In the genomic region with DNA sequence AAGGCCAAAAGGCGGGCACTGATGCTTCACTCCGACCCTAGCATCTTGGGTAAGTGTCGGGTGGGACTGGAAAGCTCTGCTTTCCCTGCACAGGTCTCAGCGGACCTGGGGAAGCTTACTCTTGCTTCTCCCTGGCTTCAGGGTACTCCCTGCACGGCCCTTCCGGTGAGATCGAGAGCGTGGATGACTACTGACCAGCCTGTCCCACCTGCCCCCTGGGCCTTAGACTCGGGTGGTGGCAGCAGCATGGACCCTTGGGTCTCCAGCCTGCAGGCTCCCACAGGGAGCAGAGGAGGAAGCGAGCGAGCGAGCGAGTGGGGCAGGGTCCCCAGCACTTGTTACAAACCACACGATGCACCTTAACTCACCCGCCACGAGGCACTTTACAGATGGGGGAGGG, we compare ENCODE assay signal across 13 mouse cellular contexts. TPM values are rescaled to one million over a fixed set of nuclear protein-coding genes. Genes with fewer than 3 reads are reported as not detected.
DNase-seq lines count a peak whose midpoint lies in the region; ATAC-seq lines count a peak whose summit lies in the region.
"Had no signal": no experiment of that assay in that cellular context is flagged by ENCODE, and none has a peak within 500 bp of the region (broad histone marks: within the 10 kb centered on the region; RNA-seq: fewer than 3 reads in every experiment).

No protein-coding gene starts in this region.

- no peak for ATAC-seq in forebrain, embryonic 12.5 days (ENCODE audit: low FRiP score)
- no peak for ATAC-seq in forebrain, embryonic 11.5 days (replicated peaks; ENCODE audit: low FRiP score)
- no peak for ATAC-seq in limb, embryonic 13.5 days (ENCODE audit: low FRiP score, low read depth)

- no peak overlapping the region for H3K9ac ChIP-seq in forebrain, embryonic 12.5 days
- no peak overlapping the region for H3K9ac ChIP-seq in forebrain, embryonic 11.5 days (ENCODE audit: low read length)
- no peak overlapping the region for H3K9ac ChIP-seq in limb, embryonic 13.5 days

- H3K4me3 ChIP-seq in forebrain, embryonic 12.5 days (replicated peaks), result no peak overlapping the region
- H3K4me3 ChIP-seq in forebrain, embryonic 11.5 days (ENCODE audit: low read depth, low read length), result no peak overlapping the region
- no peak overlapping the region for H3K4me3 ChIP-seq in embryonic facial prominence, embryonic 10.5 days
- no peak overlapping the region for H3K4me3 ChIP-seq in limb, embryonic 13.5 days

- no peak overlapping the region for H3K4me2 ChIP-seq in forebrain, embryonic 12.5 days
- H3K4me2 ChIP-seq in forebrain, embryonic 11.5 days (ENCODE audit: low read depth, low read length, severe bottlenecking), result no peak overlapping the region
- no peak overlapping the region for H3K4me2 ChIP-seq in limb, embryonic 13.5 days (replicated peaks)

- peaks cover 39% of the 10 kb centered on the region for H3K4me1 ChIP-seq in forebrain, embryonic 12.5 days
- H3K4me1 ChIP-seq in forebrain, embryonic 11.5 days (replicated peaks; ENCODE audit: control insufficient read depth, insufficient read depth, low read length), result peaks cover 10% of the 10 kb centered on the region
- peaks cover 44% of the 10 kb centered on the region for H3K4me1 ChIP-seq in embryonic facial prominence, embryonic 10.5 days
- peaks cover 34% of the 10 kb centered on the region for H3K4me1 ChIP-seq in limb, embryonic 13.5 days

- no peak for DNase-seq in forebrain, embryonic 11.5 days (ENCODE audit: low spot score)
- peak; percentile 18 for DNase-seq in kidney, postnatal 10 days
- DNase-seq in kidney, postnatal 4 days, result no peak
- DNase-seq in embryonic facial prominence, embryonic 10.5 days (ENCODE audit: low spot score), result no peak
- DNase-seq in embryo, embryonic 9.5 days (ENCODE audit: extremely low spot score), result no peak
- DNase-seq in urinary bladder, postnatal 10 days (ENCODE audit: low spot score), result no peak
- DNase-seq: cerebellum, adult 11 months; gastrocnemius, postnatal 36 days; thymus, postnatal 25 days had no signal

- no peaks in the 10 kb centered on the region for H3K27me3 ChIP-seq in forebrain, embryonic 12.5 days
- no peaks in the 10 kb centered on the region for H3K27me3 ChIP-seq in forebrain, embryonic 11.5 days (ENCODE audit: control insufficient read depth, insufficient read depth, low read length)
- no peaks in the 10 kb centered on the region for H3K27me3 ChIP-seq in embryonic facial prominence, embryonic 10.5 days (replicated peaks; ENCODE audit: low read depth, poor library complexity, severe bottlenecking)
- no peaks in the 10 kb centered on the region for H3K27me3 ChIP-seq in limb, embryonic 13.5 days

- WGBS in forebrain, embryonic 12.5 days, result 76% methylated on average over 16 of the region's 16 CpGs
- WGBS in forebrain, embryonic 11.5 days, result 75% methylated on average over 16 of the region's 16 CpGs
- 82% methylated on average over 16 of the region's 16 CpGs for WGBS in embryonic facial prominence, embryonic 10.5 days
- WGBS in limb, embryonic 13.5 days, result 73% methylated on average over 16 of the region's 16 CpGs

- peaks cover 95% of the 10 kb centered on the region for H3K36me3 ChIP-seq in forebrain, embryonic 12.5 days (replicated peaks)
- H3K36me3 ChIP-seq in forebrain, embryonic 11.5 days (ENCODE audit: control insufficient read depth, insufficient read depth, low read length), result peaks cover 35% of the 10 kb centered on the region
- H3K36me3 ChIP-seq in embryonic facial prominence, embryonic 10.5 days (replicated peaks), result peaks cover 99% of the 10 kb centered on the region
- peaks cover 92% of the 10 kb centered on the region for H3K36me3 ChIP-seq in limb, embryonic 13.5 days

- peak overlapping the region; percentile 66 for H3K27ac ChIP-seq in forebrain, embryonic 12.5 days
- no peak overlapping the region for H3K27ac ChIP-seq in forebrain, embryonic 11.5 days (ENCODE audit: low read depth, low read length)
- H3K27ac ChIP-seq in embryonic facial prominence, embryonic 10.5 days (replicated peaks), result peak overlapping the region; percentile 44; the same call in 1 of the 2 replicates
- H3K27ac ChIP-seq in limb, embryonic 13.5 days, result 0 out of 2 replicates have a peak overlapping the region, but pooled peaks have one; percentile 15

- no peaks in the 10 kb centered on the region for H3K9me3 ChIP-seq in forebrain, embryonic 12.5 days
- H3K9me3 ChIP-seq in forebrain, embryonic 11.5 days (ENCODE audit: control insufficient read depth, low read length), result no peaks in the 10 kb centered on the region
- no peaks in the 10 kb centered on the region for H3K9me3 ChIP-seq in embryonic facial prominence, embryonic 10.5 days
- no peaks in the 10 kb centered on the region for H3K9me3 ChIP-seq in limb, embryonic 13.5 days

RNA-seq across cellular contexts. Expression of a gene that starts 7.2 kb away (rescaled TPM):
- 18.7 TPM in 2 replicates for polyA plus RNA-seq in forebrain, embryonic 12.5 days (2016; fragmentation: Nextera tagmentation; extraction: Ambion mirVana)
- 14.0 and 14.9 TPM in 2 replicates for polyA plus RNA-seq in forebrain, embryonic 11.5 days (2014; fragmentation: Nextera tagmentation; extraction: Ambion mirVana)
- polyA plus RNA-seq in embryonic facial prominence, embryonic 10.5 days (2016; fragmentation: Nextera tagmentation; extraction: Ambion mirVana), result 15.2 and 15.3 TPM in 2 replicates
- polyA plus RNA-seq in limb, embryonic 13.5 days (2015; fragmentation: Nextera tagmentation; extraction: Ambion mirVana), result 16.1 and 16.7 TPM in 2 replicates

RNA-seq across cellular contexts. Expression of a gene that starts 7.5 kb away (rescaled TPM):
- polyA plus RNA-seq in forebrain, embryonic 12.5 days (2016; fragmentation: Nextera tagmentation; extraction: Ambion mirVana), result 0.38 and 0.47 TPM in 2 replicates
- polyA plus RNA-seq in forebrain, embryonic 11.5 days (2014; fragmentation: Nextera tagmentation; extraction: Ambion mirVana), result 0.40 and 0.84 TPM in 2 replicates
- 2.1 and 2.3 TPM in 2 replicates for polyA plus RNA-seq in embryonic facial prominence, embryonic 10.5 days (2016; fragmentation: Nextera tagmentation; extraction: Ambion mirVana)
- 0.78 and 0.86 TPM in 2 replicates for polyA plus RNA-seq in limb, embryonic 13.5 days (2015; fragmentation: Nextera tagmentation; extraction: Ambion mirVana)
- polyA plus RNA-seq: heart, postnatal 0 days; intestine, postnatal 0 days had no signal

RNA-seq across cellular contexts. Expression of a gene that starts 7.8 kb away (rescaled TPM):
- 411 and 417 TPM in 2 replicates for polyA plus RNA-seq in forebrain, embryonic 12.5 days (2016; fragmentation: Nextera tagmentation; extraction: Ambion mirVana)
- 410 and 508 TPM in 2 replicates for polyA plus RNA-seq in forebrain, embryonic 11.5 days (2014; fragmentation: Nextera tagmentation; extraction: Ambion mirVana)
- polyA plus RNA-seq in embryonic facial prominence, embryonic 10.5 days (2016; fragmentation: Nextera tagmentation; extraction: Ambion mirVana), result 276 and 281 TPM in 2 replicates
- 343 and 352 TPM in 2 replicates for polyA plus RNA-seq in limb, embryonic 13.5 days (2015; fragmentation: Nextera tagmentation; extraction: Ambion mirVana)

RNA-seq across cellular contexts. Expression of a gene that starts 23.2 kb away (rescaled TPM):
- polyA plus RNA-seq in forebrain, embryonic 12.5 days (2016; fragmentation: Nextera tagmentation; extraction: Ambion mirVana), result 61.6 and 62.1 TPM in 2 replicates
- polyA plus RNA-seq in forebrain, embryonic 11.5 days (2014; fragmentation: Nextera tagmentation; extraction: Ambion mirVana), result 55.9 and 62.4 TPM in 2 replicates
- polyA plus RNA-seq in embryonic facial prominence, embryonic 10.5 days (2016; fragmentation: Nextera tagmentation; extraction: Ambion mirVana), result 55.3 and 59.9 TPM in 2 replicates
- polyA plus RNA-seq in limb, embryonic 13.5 days (2015; fragmentation: Nextera tagmentation; extraction: Ambion mirVana), result 48.4 and 54.0 TPM in 2 replicates

RNA-seq across cellular contexts. Expression of a gene that starts 27.8 kb away (rescaled TPM):
- 76.1 and 80.3 TPM in 2 replicates for polyA plus RNA-seq in forebrain, embryonic 12.5 days (2016; fragmentation: Nextera tagmentation; extraction: Ambion mirVana)
- 20.5 and 22.8 TPM in 2 replicates for polyA plus RNA-seq in forebrain, embryonic 11.5 days (2014; fragmentation: Nextera tagmentation; extraction: Ambion mirVana)
- 4.5 and 5.4 TPM in 2 replicates for polyA plus RNA-seq in embryonic facial prominence, embryonic 10.5 days (2016; fragmentation: Nextera tagmentation; extraction: Ambion mirVana)
- polyA plus RNA-seq in limb, embryonic 13.5 days (2015; fragmentation: Nextera tagmentation; extraction: Ambion mirVana), result 0.45 and 0.93 TPM in 2 replicates
- polyA plus RNA-seq: heart, postnatal 0 days had no signal
